ENCODE assay signal across 27 mouse cellular contexts in the genomic region with DNA sequence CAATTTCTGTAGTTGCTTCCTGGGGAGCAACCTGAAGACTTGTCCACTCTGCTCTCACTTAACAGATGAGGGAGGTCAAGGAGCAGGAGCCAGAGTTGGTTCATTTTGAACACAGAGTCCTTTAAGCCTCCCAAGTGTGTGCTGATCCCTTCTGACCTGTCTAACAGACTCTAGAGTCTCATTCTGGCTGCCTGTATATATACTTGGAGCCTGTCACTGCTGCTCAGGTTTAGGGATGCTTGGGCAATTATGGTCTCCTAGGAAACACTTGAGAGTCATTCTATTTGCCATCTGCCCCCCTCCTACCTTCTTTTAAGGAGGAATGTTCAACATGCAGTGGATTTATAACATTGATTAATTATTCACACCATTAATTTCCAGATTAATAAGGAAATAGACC. TPM values are rescaled to one million over a fixed set of nuclear protein-coding genes. Genes with fewer than 3 reads are reported as not detected.
DNase-seq lines count a peak whose midpoint lies in the region; ATAC-seq and TF ChIP-seq lines count a peak whose summit lies in the region.
"Had no signal": no experiment of that assay in that cellular context is flagged by ENCODE, and none has a peak within 500 bp of the region (broad histone marks: within the 10 kb centered on the region; RNA-seq: fewer than 3 reads in every experiment).

No protein-coding gene starts in this region.

- H3K4me3 ChIP-seq in midbrain, embryonic 14.5 days (replicated peaks; ENCODE audit: low read depth, low read length): no peak overlapping the region
- no peak overlapping the region for H3K4me3 ChIP-seq in midbrain, embryonic 16.5 days (ENCODE audit: low read depth, low read length)
- H3K4me3 ChIP-seq in forebrain, embryonic 13.5 days: no peak overlapping the region
- H3K4me3 ChIP-seq in forebrain, postnatal 0 days (ENCODE audit: low read depth, low read length): no peak overlapping the region
- H3K4me3 ChIP-seq in neural tube, embryonic 15.5 days (replicated peaks): no peak overlapping the region
- H3K4me3 ChIP-seq: embryonic facial prominence, embryonic 15.5 days; limb, embryonic 15.5 days; liver, embryonic 15.5 days; neural tube, embryonic 12.5 days had no signal

- no peak for ATAC-seq in midbrain, embryonic 14.5 days (ENCODE audit: low FRiP score, low TSS enrichment)
- ATAC-seq in midbrain, embryonic 16.5 days: no peak
- peak; percentile 55; the same call in 1 of the 2 replicates for ATAC-seq in forebrain, embryonic 13.5 days
- peak; percentile 42; the same call in 1 of the 2 replicates for ATAC-seq in forebrain, postnatal 0 days
- peak; percentile 51; the same call in 1 of the 2 replicates for ATAC-seq in neural tube, embryonic 15.5 days (ENCODE audit: low FRiP score)
- ATAC-seq: activated CD4-positive, CD25-positive, alpha-beta regulatory T cell, adult 4 months; inflammation-experienced regulatory T-cells, adult 6 months; lung, postnatal 0 days had no signal

- H3K9me3 ChIP-seq in midbrain, embryonic 14.5 days (ENCODE audit: control insufficient read depth, low read length): no peaks in the 10 kb centered on the region
- no peaks in the 10 kb centered on the region for H3K9me3 ChIP-seq in midbrain, embryonic 16.5 days (replicated peaks; ENCODE audit: control insufficient read depth, low read length, poor library complexity, severe bottlenecking)
- no peaks in the 10 kb centered on the region for H3K9me3 ChIP-seq in forebrain, embryonic 13.5 days (replicated peaks)
- H3K9me3 ChIP-seq in forebrain, postnatal 0 days (ENCODE audit: low read length): no peaks in the 10 kb centered on the region
- no peaks in the 10 kb centered on the region for H3K9me3 ChIP-seq in neural tube, embryonic 15.5 days (replicated peaks)
- H3K9me3 ChIP-seq: embryonic facial prominence, embryonic 15.5 days; limb, embryonic 15.5 days; liver, embryonic 15.5 days; neural tube, embryonic 12.5 days had no signal

- H3K36me3 ChIP-seq in midbrain, embryonic 14.5 days (ENCODE audit: control insufficient read depth, insufficient read depth, low read length): no peaks in the 10 kb centered on the region
- no peaks in the 10 kb centered on the region for H3K36me3 ChIP-seq in midbrain, embryonic 16.5 days (ENCODE audit: control insufficient read depth, insufficient read depth, low read length)
- no peaks in the 10 kb centered on the region for H3K36me3 ChIP-seq in forebrain, embryonic 13.5 days (ENCODE audit: poor library complexity, severe bottlenecking)
- no peaks in the 10 kb centered on the region for H3K36me3 ChIP-seq in forebrain, postnatal 0 days (ENCODE audit: insufficient read depth)
- no peaks in the 10 kb centered on the region for H3K36me3 ChIP-seq in neural tube, embryonic 15.5 days
- H3K36me3 ChIP-seq: embryonic facial prominence, embryonic 15.5 days; limb, embryonic 15.5 days; liver, embryonic 15.5 days; neural tube, embryonic 12.5 days had no signal

- H3K27ac ChIP-seq in midbrain, embryonic 14.5 days (replicated peaks; ENCODE audit: low read depth, low read length): no peak overlapping the region
- H3K27ac ChIP-seq in midbrain, embryonic 16.5 days (ENCODE audit: low read length): no peak overlapping the region
- H3K27ac ChIP-seq in forebrain, embryonic 13.5 days: peak overlapping the region; percentile 59
- 0 out of 2 replicates have a peak overlapping the region, but pooled peaks have one; percentile 35 for H3K27ac ChIP-seq in forebrain, postnatal 0 days (ENCODE audit: low read depth, low read length)
- peak overlapping the region; percentile 49; the same call in 1 of the 2 replicates for H3K27ac ChIP-seq in neural tube, embryonic 15.5 days (replicated peaks)
- H3K27ac ChIP-seq: embryonic facial prominence, embryonic 15.5 days; kidney, postnatal 0 days; limb, embryonic 15.5 days; liver, embryonic 15.5 days; macrophage; neural tube, embryonic 12.5 days; stomach, postnatal 0 days had no signal

- no peaks in the 10 kb centered on the region for H3K27me3 ChIP-seq in midbrain, embryonic 14.5 days (ENCODE audit: control insufficient read depth, insufficient read depth, low read length)
- H3K27me3 ChIP-seq in midbrain, embryonic 16.5 days (ENCODE audit: control insufficient read depth, insufficient read depth, low read depth, low read length): no peaks in the 10 kb centered on the region
- no peaks in the 10 kb centered on the region for H3K27me3 ChIP-seq in forebrain, embryonic 13.5 days
- H3K27me3 ChIP-seq in forebrain, postnatal 0 days (ENCODE audit: insufficient read depth, low read length): no peaks in the 10 kb centered on the region
- H3K27me3 ChIP-seq in neural tube, embryonic 15.5 days (replicated peaks): no peaks in the 10 kb centered on the region
- H3K27me3 ChIP-seq: embryonic facial prominence, embryonic 15.5 days; limb, embryonic 15.5 days; liver, embryonic 15.5 days; neural tube, embryonic 12.5 days had no signal

- H3K9ac ChIP-seq in midbrain, embryonic 14.5 days (replicated peaks; ENCODE audit: low read length): no peak overlapping the region
- no peak overlapping the region for H3K9ac ChIP-seq in midbrain, embryonic 16.5 days (ENCODE audit: low read depth, low read length)
- no peak overlapping the region for H3K9ac ChIP-seq in forebrain, embryonic 13.5 days
- H3K9ac ChIP-seq in forebrain, postnatal 0 days: no peak overlapping the region
- no peak overlapping the region for H3K9ac ChIP-seq in neural tube, embryonic 15.5 days (replicated peaks)
- H3K9ac ChIP-seq: embryonic facial prominence, embryonic 15.5 days; limb, embryonic 15.5 days; liver, embryonic 15.5 days; neural tube, embryonic 12.5 days had no signal

- no peak for TF ChIP-seq CTCF in forebrain, postnatal 0 days (IDR thresholded peaks at IDR 0.05; ENCODE audit: low read depth)

- 0 out of 2 replicates have a peak, but pooled peaks cover 7% of the 10 kb centered on the region for H3K4me1 ChIP-seq in midbrain, embryonic 14.5 days (ENCODE audit: control insufficient read depth, insufficient read depth, low read length)
- H3K4me1 ChIP-seq in midbrain, embryonic 16.5 days (ENCODE audit: control insufficient read depth, insufficient read depth, low read length): peaks cover 14% of the 10 kb centered on the region
- peaks cover 35% of the 10 kb centered on the region for H3K4me1 ChIP-seq in forebrain, embryonic 13.5 days
- H3K4me1 ChIP-seq in forebrain, postnatal 0 days (ENCODE audit: insufficient read depth): peaks cover 21% of the 10 kb centered on the region
- H3K4me1 ChIP-seq in neural tube, embryonic 15.5 days: peaks cover 26% of the 10 kb centered on the region
- H3K4me1 ChIP-seq: liver, embryonic 15.5 days had no signal

- H3K4me2 ChIP-seq in midbrain, embryonic 14.5 days (ENCODE audit: low read length): no peak overlapping the region
- H3K4me2 ChIP-seq in midbrain, embryonic 16.5 days (ENCODE audit: low read length): no peak overlapping the region
- H3K4me2 ChIP-seq in forebrain, embryonic 13.5 days: no peak overlapping the region
- no peak overlapping the region for H3K4me2 ChIP-seq in forebrain, postnatal 0 days (ENCODE audit: low read depth)
- H3K4me2 ChIP-seq in neural tube, embryonic 15.5 days: no peak overlapping the region
- H3K4me2 ChIP-seq: embryonic facial prominence, embryonic 15.5 days; limb, embryonic 15.5 days; liver, embryonic 15.5 days; midbrain, embryonic 11.5 days; neural tube, embryonic 12.5 days had no signal

- peak; percentile 13 for DNase-seq in midbrain, embryonic 14.5 days
- no peak for DNase-seq in forebrain, postnatal 0 days
- DNase-seq in layer of hippocampus, adult 9-10 months (ENCODE audit: low spot score): no peak
- no peak for DNase-seq in layer of hippocampus, postnatal 25 days (ENCODE audit: extremely low spot score in 1 of 2, low spot score in 1 of 2)
- no peak for DNase-seq in urinary bladder, postnatal 14 days (ENCODE audit: low spot score)
- DNase-seq: adrenal gland, adult 8-10 months; cerebellum, adult 9-11 months; gastrocnemius, postnatal 14 days; heart, adult 18-20 months; kidney, adult 18-20 months; left cerebral cortex, postnatal 4 days had no signal

RNA-seq across cellular contexts. Expression of a gene that starts 43.6 kb away (rescaled TPM):
- 2.4 and 4.2 TPM in 2 replicates for polyA plus RNA-seq in midbrain, embryonic 14.5 days (2014; fragmentation: Nextera tagmentation; extraction: Ambion mirVana)
- 3.1 and 3.2 TPM in 2 replicates for polyA plus RNA-seq in midbrain, embryonic 16.5 days (2015; fragmentation: Nextera tagmentation; extraction: Ambion mirVana)
- polyA plus RNA-seq in forebrain, embryonic 13.5 days (2015; fragmentation: Nextera tagmentation; extraction: Ambion mirVana): 6.1 TPM in 2 replicates
- total RNA-seq in forebrain, postnatal 0 days (2014; rRNA removed): 35.5 and 38.1 TPM in 2 replicates
- polyA plus RNA-seq in forebrain, postnatal 0 days (2015; fragmentation: Nextera tagmentation; extraction: Ambion mirVana): 6.6 and 10.1 TPM in 2 replicates
- 3.3 and 3.6 TPM in 2 replicates for polyA plus RNA-seq in neural tube, embryonic 15.5 days (2015; fragmentation: Nextera tagmentation; extraction: Ambion mirVana)
- total RNA-seq in layer of hippocampus, postnatal 25 days (2021): 10 to 100 TPM; 34.3 to 37.3 TPM
- total RNA-seq: common myeloid progenitor, adult 5-6 weeks; MEL had no signal
- polyA plus RNA-seq: activated CD4-positive, CD25-positive, alpha-beta regulatory T cell, adult 4 months; inflammation-experienced regulatory T-cells, adult 6 months; macrophage had no signal

Comparison
In these comparisons a context has a peak if more than half of its experiments do, and no peak if none do; other contexts are left out.
1. ATAC-seq: peak in forebrain, embryonic 13.5 days (single experiment), forebrain, postnatal 0 days (single experiment) and neural tube, embryonic 15.5 days (single experiment); none in midbrain, embryonic 14.5 days (single experiment) and midbrain, embryonic 16.5 days (single experiment).
2. H3K27ac ChIP-seq: peak in forebrain, embryonic 13.5 days (single experiment), forebrain, postnatal 0 days (single experiment) and neural tube, embryonic 15.5 days (single experiment); none in midbrain, embryonic 14.5 days (single experiment) and midbrain, embryonic 16.5 days (single experiment).